Mouse (Mus musculus) stomach, embryonic 16.5 days (tissue): ENCODE measurements around the gene Abl2. TPM values are rescaled to one million over a fixed set of nuclear protein-coding genes. Genes with fewer than 3 reads are reported as not detected.
"Not testable (repeated sequence)": the region's sequence is repeated elsewhere in the genome, so short reads cannot be mapped to it uniquely, and the experiment has no call there.

Experiments used
- ATAC-seq: fragments of 200-750 bp; cut with Nextera tagmentation; 2 replicates; pipeline ENCODE4 v1.8.0; 2017; ENCODE audit warnings: moderate number of reproducible peaks, moderate TSS enrichment; ENCODE audit not compliant: insufficient read depth, low FRiP score
- H3K27ac ChIP-seq: fragments of 300-500 bp; sonication (generic); 2 replicates; pipeline ENCODE4 v1.5.1; 2014; ENCODE audit warnings: low read length
- H3K27me3 ChIP-seq: fragments of 300-500 bp; sonication (generic); 2 replicates; pipeline ENCODE4 v1.6.1; 2014; ENCODE audit warnings: low read length, control low read depth, mixed read lengths; ENCODE audit not compliant: control insufficient read depth, insufficient read depth
- H3K36me3 ChIP-seq: fragments of 300-500 bp; sonication (generic); 2 replicates; pipeline ENCODE4 v1.6.1; 2014; ENCODE audit warnings: low read length; ENCODE audit not compliant: control insufficient read depth, insufficient read depth
- H3K4me1 ChIP-seq: fragments of 300-500 bp; sonication (generic); 2 replicates; pipeline ENCODE4 v1.6.1; 2014; ENCODE audit warnings: low read length, control low read depth, mixed read lengths; ENCODE audit not compliant: control insufficient read depth, insufficient read depth
- H3K4me2 ChIP-seq: fragments of 300-500 bp; sonication (generic); 2 replicates; pipeline ENCODE4 v1.6.1; 2014; ENCODE audit warnings: low read depth, low read length, mixed read lengths
- H3K4me3 ChIP-seq: fragments of 300-500 bp; sonication (generic); replicated peaks from 2 replicates; pipeline ENCODE4 v1.5.1; 2014; ENCODE audit warnings: mild to moderate bottlenecking, low read length
- H3K9ac ChIP-seq: fragments of 300-500 bp; sonication (generic); 2 replicates; pipeline ENCODE4 v1.6.1; 2014; ENCODE audit warnings: low read length
- H3K9me3 ChIP-seq: fragments of 300-500 bp; sonication (generic); replicated peaks from 2 replicates; pipeline ENCODE4 v1.6.1; 2016; ENCODE audit warnings: low read length, control low read depth; ENCODE audit not compliant: control insufficient read depth
- WGBS: fragments of 180-500 bp; shearing (Covaris S2); extraction: QIAGEN DNeasy Blood & Tissue Kit; methylation state at CpG from one replicate; pipeline ENCODE4 v1.1.7; 2014; 5-methylcytosine and 5-hydroxymethylcytosine counted together
- polyA plus RNA-seq: library from polyadenylated mRNA; unstranded; fragments of >200 nt; fragmentation: Nextera tagmentation; extraction: Ambion mirVana; gene quantifications from 2 replicates; pipeline ENCODE4 v1.2.1, GENCODE M21; 2015

Gene Abl2
- 3.1 and 3.6 TPM in 2 replicates for polyA plus RNA-seq

DNA sequence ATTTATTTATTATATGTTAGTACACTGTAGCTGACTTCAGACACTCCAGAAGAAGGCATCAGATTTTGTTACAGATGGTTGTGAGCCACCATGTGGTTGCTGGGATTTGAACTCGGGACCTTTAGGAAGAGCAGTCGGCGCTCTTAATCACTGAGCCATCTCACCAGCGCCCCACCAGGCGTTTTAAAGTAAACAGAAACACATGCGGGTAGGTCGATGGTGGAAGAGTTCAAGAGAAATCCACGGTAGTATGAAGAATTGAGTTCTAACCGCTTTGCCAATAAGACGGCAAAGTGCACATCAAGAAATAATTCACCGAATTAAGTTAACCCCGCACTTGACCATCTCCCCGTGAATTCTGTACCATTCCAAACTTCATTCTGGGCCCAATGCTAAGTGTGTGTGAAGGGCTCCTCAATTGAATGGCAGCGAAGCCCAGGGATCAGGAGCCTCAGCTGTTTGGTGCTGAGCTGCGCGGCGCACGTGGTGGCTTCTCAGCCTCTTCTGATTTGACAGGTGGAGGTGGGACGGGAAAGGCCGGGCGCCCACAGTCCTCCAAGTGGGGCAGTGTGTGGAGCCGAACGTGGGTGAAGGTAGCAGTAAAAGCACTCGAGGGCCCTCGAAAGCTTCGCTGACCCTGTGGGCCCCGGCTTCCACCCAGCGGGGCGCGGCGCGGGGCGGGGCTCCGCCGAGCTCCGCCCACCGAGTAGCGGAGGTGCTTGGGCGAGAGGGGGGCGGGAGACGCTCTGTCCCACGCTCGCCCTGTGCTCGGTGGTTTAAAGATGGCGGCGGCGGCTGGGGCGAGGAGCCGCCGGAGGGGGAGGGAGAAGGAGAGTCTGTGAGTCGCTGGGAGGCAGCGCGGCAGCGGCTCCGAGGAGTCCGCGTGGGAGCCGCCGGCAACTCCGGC lies at the start of gene Abl2:
TSS of gene Abl2 (plus strand) at position 763 of the 907 bp plus-strand sequence.
- Histone ChIP-seq H3K4me1 (no peaks in the 10 kb centered on the region), H3K27ac (peak within 1 kb of the TSS; percentile 90), H3K4me3 (peak within 1 kb of the TSS; percentile 99), H3K9me3 (no peaks in the 10 kb centered on the region), H3K36me3 (no peaks in the 10 kb centered on the region), H3K9ac (peak within 1 kb of the TSS; percentile 100), H3K27me3 (no peaks in the 10 kb centered on the region), H3K4me2 (peak within 1 kb of the TSS; percentile 85)
- ATAC-seq: peak; percentile 97
- WGBS: 8% methylated on average over 55 of the region's 60 CpGs

DNA sequence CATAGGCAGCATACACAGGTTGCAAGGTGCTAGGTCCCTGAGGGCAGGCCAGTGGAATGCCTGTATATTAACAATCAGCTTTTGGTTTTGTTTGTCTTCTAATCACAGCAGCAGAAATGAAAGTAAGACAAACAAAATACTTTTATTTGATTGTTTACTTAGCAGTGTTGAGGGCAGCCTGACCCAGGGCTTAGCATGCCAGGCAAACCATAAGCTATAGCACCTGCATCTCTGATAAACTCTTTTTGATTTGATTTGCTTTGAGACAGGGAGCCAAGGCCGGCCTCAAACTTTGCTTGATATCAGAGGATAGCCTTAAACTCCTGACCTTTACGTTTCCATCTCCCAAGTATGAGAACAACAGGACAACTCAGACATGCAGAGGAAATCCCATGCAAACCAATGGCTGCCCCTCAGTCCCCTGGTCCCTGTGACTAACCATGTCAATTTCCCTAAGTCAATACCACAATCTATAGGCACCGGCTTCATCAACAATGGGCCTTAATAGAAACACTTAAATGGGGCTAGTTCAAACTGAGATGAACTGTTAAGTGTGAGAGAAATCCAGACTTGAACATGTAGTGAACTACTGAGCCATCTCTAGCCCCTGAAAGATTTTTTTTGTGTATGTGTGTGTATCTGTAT lies 38.3 kb upstream of the Abl2 start:
- Histone ChIP-seq H3K9me3 (no peaks in the 10 kb centered on the region), H3K9ac (no peak overlapping the region), H3K27me3 (no peaks in the 10 kb centered on the region), H3K36me3 (no peaks in the 10 kb centered on the region), H3K27ac (no peak overlapping the region), H3K4me3 (no peak overlapping the region), H3K4me2 (no peak overlapping the region), H3K4me1 (no peaks in the 10 kb centered on the region; the same call in 1 of the 2 replicates)
- WGBS: 59% methylated on average over 3 of the region's 3 CpGs
- peak; percentile 56; the same call in 1 of the 2 replicates for ATAC-seq

DNA sequence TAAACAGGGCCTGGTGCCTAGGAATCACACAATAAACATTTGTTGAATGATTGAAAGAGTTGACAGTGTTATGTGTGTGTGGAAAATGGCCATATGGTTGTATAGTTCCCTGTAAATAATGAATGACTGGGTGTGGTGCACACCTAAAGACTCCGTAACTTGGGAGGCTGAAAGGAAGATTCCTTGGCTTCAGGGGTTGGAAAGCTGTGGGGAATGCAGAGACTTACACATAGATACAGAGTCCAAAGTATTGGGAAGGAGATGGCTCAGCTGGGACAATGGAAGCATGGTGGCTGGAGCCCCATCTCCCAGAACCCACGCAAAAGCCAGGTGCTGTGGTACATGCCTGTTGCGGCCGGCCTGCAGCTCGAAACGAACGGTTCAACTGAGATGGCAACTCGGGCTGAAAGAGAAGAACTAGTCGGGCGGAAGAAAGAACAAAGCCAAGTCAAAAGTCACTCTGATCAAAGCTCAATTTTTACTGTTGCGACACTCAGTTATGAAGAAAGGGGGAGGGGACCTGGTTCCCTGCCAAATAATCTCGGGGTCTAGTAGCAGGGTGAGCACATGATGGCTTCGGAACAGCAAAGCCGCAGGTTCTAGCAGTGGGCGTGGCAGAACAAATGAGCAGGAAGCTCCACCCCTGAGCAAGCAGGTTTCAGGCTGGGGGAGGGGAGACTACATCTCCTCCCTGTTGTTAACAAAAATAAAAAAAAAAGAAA lies 36.6 kb upstream of the Abl2 start:
- no peaks in the 10 kb centered on the region for H3K9me3 ChIP-seq
- H3K27me3 ChIP-seq: no peaks in the 10 kb centered on the region
- 52% methylated on average over 15 of the region's 15 CpGs for WGBS
- H3K4me3 ChIP-seq: no peak overlapping the region
- no peak for ATAC-seq
- H3K36me3 ChIP-seq: no peaks in the 10 kb centered on the region
- no peaks in the 10 kb centered on the region; the same call in 1 of the 2 replicates for H3K4me1 ChIP-seq
- no peak overlapping the region for H3K27ac ChIP-seq
- H3K9ac ChIP-seq: no peak overlapping the region
- peak overlapping the region; percentile 3; the same call in 1 of the 2 replicates for H3K4me2 ChIP-seq

DNA sequence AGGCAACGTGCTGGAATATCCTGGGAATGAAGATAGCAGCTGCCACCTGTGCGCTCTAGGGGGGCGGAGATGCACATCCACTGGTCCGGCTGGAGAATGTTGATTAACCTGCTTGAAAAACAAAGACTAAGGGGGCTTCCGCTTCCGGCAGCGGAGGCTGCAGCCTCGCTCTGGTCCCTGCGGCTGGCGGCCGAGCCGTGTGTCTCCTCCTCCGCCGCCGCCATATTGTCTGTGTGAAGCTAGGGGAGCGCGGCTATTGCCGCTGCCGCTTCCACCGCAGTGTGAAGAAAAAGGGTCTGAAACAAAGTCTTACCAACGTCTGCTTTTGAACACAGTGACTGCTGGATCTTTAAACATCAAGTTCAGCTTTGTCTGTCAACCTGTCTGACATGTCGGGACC lies 34.7 kb upstream of the Abl2 start, which contains the start of gene Gm10031:
TSS of gene Gm10031 (plus strand) at position 171 of the 400 bp plus-strand sequence.
- H3K4me2 ChIP-seq, H3K9ac ChIP-seq, H3K9me3 ChIP-seq, H3K4me1 ChIP-seq, H3K27me3 ChIP-seq, H3K27ac ChIP-seq, H3K36me3 ChIP-seq, H3K4me3 ChIP-seq: not testable (repeated sequence)
- ATAC-seq: peak; percentile 80
- 87% methylated on average over 18 of the region's 22 CpGs for WGBS

DNA sequence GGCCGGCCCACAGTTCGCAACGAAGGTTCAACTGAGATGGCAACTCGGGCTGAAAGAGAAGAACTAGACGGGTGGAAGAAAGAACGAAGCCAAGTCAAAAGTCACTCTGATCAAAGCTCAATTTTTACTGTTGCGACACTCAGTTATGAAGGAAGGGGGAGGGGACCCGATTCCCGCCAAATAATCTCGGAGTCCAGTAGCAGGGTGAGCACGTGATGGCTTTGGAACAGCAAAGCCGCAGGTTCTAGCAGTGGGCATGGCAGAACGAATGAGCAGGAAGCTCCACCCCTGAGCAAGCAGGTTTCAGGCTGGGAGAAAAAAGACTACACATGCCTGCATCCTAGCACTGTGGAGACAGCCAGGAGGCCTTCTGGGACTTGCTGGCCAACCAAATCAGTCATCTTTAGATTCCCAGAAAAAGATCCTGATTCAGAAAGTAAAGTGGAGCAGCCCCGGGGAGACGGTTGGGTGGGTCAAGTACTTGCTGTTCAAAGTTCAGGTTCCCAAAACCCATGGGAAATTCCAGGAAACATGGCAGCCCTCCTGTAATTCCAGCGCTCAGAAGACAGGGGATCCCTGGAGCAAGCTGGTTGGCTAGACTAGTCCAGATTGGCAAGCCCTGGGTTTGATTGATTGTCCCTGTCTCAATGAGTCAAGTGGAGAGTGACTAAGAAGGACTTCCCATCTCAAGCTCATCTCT lies 26.0 kb upstream of the Abl2 start:
- H3K4me1 ChIP-seq, H3K9me3 ChIP-seq, H3K9ac ChIP-seq, H3K27ac ChIP-seq, H3K27me3 ChIP-seq, ATAC-seq, H3K4me2 ChIP-seq, H3K4me3 ChIP-seq, H3K36me3 ChIP-seq: not testable (repeated sequence)
- 86% methylated on average over 16 of the region's 16 CpGs for WGBS

DNA sequence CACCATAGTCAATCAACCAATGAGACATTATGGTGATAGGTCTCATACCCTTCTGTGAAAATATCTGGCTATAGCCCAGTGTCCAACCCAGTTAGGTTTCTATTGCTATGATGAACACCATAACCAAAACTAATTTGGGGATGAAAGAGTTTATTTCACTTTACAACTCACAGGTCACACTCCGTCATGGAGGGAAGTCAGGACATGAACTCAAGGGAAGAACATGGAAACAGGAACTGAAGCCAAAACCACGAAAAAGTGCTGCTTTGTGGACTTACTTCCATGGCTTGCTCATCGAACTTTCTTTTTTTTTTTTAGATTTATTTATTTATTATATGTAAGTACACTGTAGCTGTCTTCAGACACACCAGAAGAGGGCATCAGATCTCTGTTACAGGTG lies 25.1 kb upstream of the Abl2 start:
- Histone ChIP-seq H3K4me3 (no peak overlapping the region), H3K4me1 (no peaks in the 10 kb centered on the region), H3K9me3 (no peaks in the 10 kb centered on the region), H3K27me3 (no peaks in the 10 kb centered on the region), H3K27ac (no peak overlapping the region), H3K9ac (no peak overlapping the region), H3K4me2 (no peak overlapping the region), H3K36me3 (no peaks in the 10 kb centered on the region)
- 82% methylated on average over 3 of the region's 3 CpGs for WGBS
- ATAC-seq: no peak

DNA sequence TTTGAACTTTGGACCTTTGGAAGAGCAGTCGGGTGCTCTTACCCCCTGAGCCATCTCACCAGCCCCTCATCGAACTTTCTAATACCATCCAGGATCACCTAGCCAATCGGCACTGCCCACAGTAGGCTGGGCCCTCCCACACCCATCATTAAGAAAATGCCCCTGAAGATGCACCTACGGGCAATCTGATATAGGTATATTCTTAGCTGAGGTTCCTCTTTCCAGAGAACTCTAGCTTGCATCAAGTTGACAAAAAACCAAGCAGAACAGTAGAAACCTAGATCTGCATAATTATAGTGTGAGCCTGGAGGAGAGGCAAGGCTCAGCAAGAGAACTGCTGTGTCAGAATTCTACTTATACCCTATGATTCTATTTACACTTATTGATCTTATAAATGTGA lies 24.7 kb upstream of the Abl2 start:
- no peak for ATAC-seq
- H3K27ac ChIP-seq: no peak overlapping the region
- 81% methylated on average over 4 of the region's 4 CpGs for WGBS
- H3K4me3 ChIP-seq: no peak overlapping the region
- H3K9ac ChIP-seq: no peak overlapping the region
- H3K36me3 ChIP-seq: no peaks in the 10 kb centered on the region
- H3K4me2 ChIP-seq: no peak overlapping the region
- no peaks in the 10 kb centered on the region for H3K4me1 ChIP-seq
- H3K27me3 ChIP-seq: no peaks in the 10 kb centered on the region
- no peaks in the 10 kb centered on the region for H3K9me3 ChIP-seq

DNA sequence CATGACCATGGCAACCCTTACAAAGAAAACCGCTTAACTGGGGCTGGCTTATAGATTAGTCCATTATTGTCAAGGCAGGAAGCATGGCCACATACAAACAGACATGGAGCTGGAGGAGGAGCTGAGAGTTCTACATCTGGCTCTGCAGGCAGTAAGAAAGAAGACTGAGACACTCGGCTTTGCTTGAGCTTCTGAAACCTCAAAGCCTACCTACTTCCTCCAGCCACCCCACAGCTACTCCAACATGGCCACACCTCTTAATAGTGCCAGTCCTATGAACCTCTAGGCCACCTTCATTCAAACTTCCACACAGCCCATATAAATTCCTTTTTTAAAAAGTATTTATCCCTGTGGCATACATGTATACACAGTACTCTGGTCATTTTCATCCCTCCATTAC lies 21.6 kb upstream of the Abl2 start:
- Histone ChIP-seq H3K36me3 (no peaks in the 10 kb centered on the region), H3K4me3 (no peak overlapping the region), H3K4me2 (no peak overlapping the region), H3K27ac (no peak overlapping the region), H3K4me1 (no peaks in the 10 kb centered on the region), H3K9me3 (no peaks in the 10 kb centered on the region), H3K9ac (no peak overlapping the region), H3K27me3 (no peaks in the 10 kb centered on the region)
- ATAC-seq: no peak
- WGBS: 65% methylated on average over 2 of the region's 2 CpGs
